Mouse (Mus musculus) heart, postnatal 0 days (tissue): Measurements from ENCODE around the gene Akr7a5. TPM values are rescaled to one million over a fixed set of nuclear protein-coding genes. Genes with fewer than 3 reads are reported as not detected.
A peak's percentile ranks its signal among the peaks of the same experiment; 100 is the strongest.

Experiments used
- ATAC-seq: fragments of 200-750 bp; cut with Nextera tagmentation; 2 replicates; pipeline ENCODE4 v1.8.0; 2017; ENCODE audit warnings: low read depth, moderate number of reproducible peaks, moderate library complexity; ENCODE audit not compliant: insufficient read depth
- DNase-seq: peaks from one replicate; pipeline ENCODE4 v3.0.0-alpha.2; 2016; ENCODE audit warnings: low spot score
- H3K27ac ChIP-seq: fragments of 300-500 bp; sonication (generic); 2 replicates; pipeline ENCODE4 v1.5.1; 2014; ENCODE audit warnings: low read depth, mild to moderate bottlenecking
- H3K27me3 ChIP-seq: fragments of 300-500 bp; sonication (generic); 2 replicates; pipeline ENCODE4 v1.6.1; 2014; ENCODE audit warnings: low read length, mixed read lengths; ENCODE audit not compliant: control insufficient read depth, insufficient read depth
- H3K36me3 ChIP-seq: fragments of 300-500 bp; sonication (generic); replicated peaks from 2 replicates; pipeline ENCODE4 v1.6.1; 2014; ENCODE audit warnings: low read length, mixed read lengths; ENCODE audit not compliant: control insufficient read depth, insufficient read depth
- H3K4me1 ChIP-seq: fragments of 300-500 bp; sonication (generic); 2 replicates; pipeline ENCODE4 v1.6.1; 2014; ENCODE audit warnings: antibody characterized with exemption; ENCODE audit not compliant: control insufficient read depth, insufficient read depth
- H3K4me2 ChIP-seq: fragments of 300-500 bp; sonication (generic); 2 replicates; pipeline ENCODE4 v1.6.1; 2014; ENCODE audit warnings: low read depth, mild to moderate bottlenecking, low read length, moderate library complexity
- H3K4me3 ChIP-seq: fragments of 300-500 bp; sonication (generic); 2 replicates; pipeline ENCODE4 v1.5.1; 2014; ENCODE audit warnings: low read depth, low read length
- H3K9ac ChIP-seq: fragments of 300-500 bp; sonication (generic); replicated peaks from 2 replicates; pipeline ENCODE4 v1.6.1; 2014; ENCODE audit warnings: low read depth, low read length, mixed read lengths
- H3K9me3 ChIP-seq: fragments of 300-500 bp; sonication (generic); replicated peaks from 2 replicates; pipeline ENCODE4 v1.6.1; 2016; ENCODE audit warnings: low read length; ENCODE audit not compliant: control insufficient read depth
- CTCF ChIP-seq: IDR thresholded peaks from 2 replicates; pipeline ENCODE4 v1.5.1; 2016; ENCODE audit warnings: antibody characterized with exemption, control low read depth, low read depth
- EP300 ChIP-seq: IDR thresholded peaks from 2 replicates; pipeline ENCODE4 v1.6.1; 2016; ENCODE audit warnings: antibody characterized with exemption, low read depth
- WGBS: fragments of 180-500 bp; shearing (Covaris S2); extraction: QIAGEN DNeasy Blood & Tissue Kit; methylation state at CpG from one replicate; pipeline ENCODE4 v1.1.7; 2014; 5-methylcytosine and 5-hydroxymethylcytosine counted together
- polyA plus RNA-seq: library from polyadenylated mRNA; unstranded; fragments of >200 nt; fragmentation: Nextera tagmentation; extraction: Ambion mirVana; gene quantifications from 2 replicates; pipeline ENCODE4 v1.2.1, GENCODE M21; 2015
- total RNA-seq: library from RNA; depleted of rRNA; stranded (reverse); fragments of >200 nt; gene quantifications from 2 replicates; pipeline ENCODE4 v1.2.3, GENCODE M21; 2014; ENCODE audit warnings: low replicate concordance

Gene Akr7a5
- total and polyA plus RNA-seq, 2 experiments from 2014 or later: 62.5 to 65.3 TPM

- ATAC-seq (peak; percentile 62; the same call in 1 of the 2 replicates), DNase-seq (no peak)
- peaks cover 18% of the 10 kb centered on the region; the same call in 1 of the 2 replicates for H3K36me3 ChIP-seq
- under 1% methylated on average over 51 of the region's 53 CpGs for WGBS
- no peaks in the 10 kb centered on the region for H3K9me3 ChIP-seq
- no peaks in the 10 kb centered on the region for H3K27me3 ChIP-seq
- H3K9ac ChIP-seq: peak overlapping the region; percentile 67
- H3K27ac ChIP-seq: peak overlapping the region; percentile 31; the same call in 1 of the 2 replicates
- H3K4me1 ChIP-seq: peaks cover 14% of the 10 kb centered on the region
- peak overlapping the region; percentile 87 for H3K4me3 ChIP-seq
- peak overlapping the region; percentile 95 for H3K4me2 ChIP-seq
- TF ChIP-seq EP300 (no peak), CTCF (no peak)
Measured at GRCm38 (mm10) chr4:139310899-139311701, 556 bp downstream of the Akr7a5 start.

- no peak for TF ChIP-seq EP300
- TF ChIP-seq CTCF: no peak
- Histone ChIP-seq H3K9ac (0 out of 2 replicates have a peak overlapping the region, but pooled peaks have one; percentile 67), H3K27me3 (no peaks in the 10 kb centered on the region), H3K27ac (no peak overlapping the region), H3K4me1 (peaks cover 14% of the 10 kb centered on the region), H3K36me3 (peaks cover 12% of the 10 kb centered on the region; the same call in 1 of the 2 replicates), H3K4me2 (peak overlapping the region; percentile 95), H3K4me3 (peak overlapping the region; percentile 87), H3K9me3 (no peaks in the 10 kb centered on the region)
- ATAC-seq (no peak), DNase-seq (no peak)
- 30% methylated on average over 14 of the region's 14 CpGs for WGBS
Measured at GRCm38 (mm10) chr4:139311707-139312106, 1.2 kb downstream of the Akr7a5 start.

GRCm38 (mm10) chr4:139312632-139313031 is 2.1 kb downstream of the Akr7a5 start:
- H3K9me3 ChIP-seq: no peaks in the 10 kb centered on the region
- no peak overlapping the region for H3K9ac ChIP-seq
- ATAC-seq: no peak
- H3K4me2 ChIP-seq: no peak overlapping the region
- no peak for DNase-seq
- WGBS: 65% methylated on average over 4 of the region's 4 CpGs
- peaks cover 14% of the 10 kb centered on the region for H3K4me1 ChIP-seq
- H3K27me3 ChIP-seq: no peaks in the 10 kb centered on the region
- TF ChIP-seq CTCF: peak; percentile 39
- no peak for TF ChIP-seq EP300
- no peak overlapping the region for H3K27ac ChIP-seq
- no peak overlapping the region for H3K4me3 ChIP-seq
- peaks cover 11% of the 10 kb centered on the region; the same call in 1 of the 2 replicates for H3K36me3 ChIP-seq

GRCm38 (mm10) chr4:139318449-139318848 is 7.9 kb downstream of the Akr7a5 start:
- H3K27me3 ChIP-seq: no peaks in the 10 kb centered on the region
- 88% methylated on average over 11 of the region's 11 CpGs for WGBS
- no peak for ATAC-seq

GRCm38 (mm10) chr4:139319740-139320139 is 9.2 kb downstream of the Akr7a5 start:
- H3K27ac ChIP-seq: no peak overlapping the region
- no peaks in the 10 kb centered on the region for H3K4me1 ChIP-seq
- H3K36me3 ChIP-seq: peaks cover 11% of the 10 kb centered on the region; the same call in 1 of the 2 replicates
- TF ChIP-seq EP300: no peak
- TF ChIP-seq CTCF: no peak
- H3K9ac ChIP-seq: no peak overlapping the region
- 82% methylated on average over 4 of the region's 4 CpGs for WGBS
- ATAC-seq (no peak), DNase-seq (no peak)
- no peaks in the 10 kb centered on the region for H3K27me3 ChIP-seq
- H3K9me3 ChIP-seq: no peaks in the 10 kb centered on the region
- no peak overlapping the region for H3K4me2 ChIP-seq
- no peak overlapping the region for H3K4me3 ChIP-seq

More at GRCm38 (mm10) chr4:139318449-139318848, 7.9 kb downstream of the Akr7a5 start:
- H3K27ac ChIP-seq: no peak overlapping the region
- no peak overlapping the region for H3K4me3 ChIP-seq
- no peak overlapping the region for H3K4me2 ChIP-seq
- TF ChIP-seq CTCF: no peak
- TF ChIP-seq EP300: no peak
- no peaks in the 10 kb centered on the region for H3K9me3 ChIP-seq
- no peak for DNase-seq
- no peak overlapping the region for H3K9ac ChIP-seq
- H3K4me1 ChIP-seq: no peaks in the 10 kb centered on the region
- peaks cover 11% of the 10 kb centered on the region; the same call in 1 of the 2 replicates for H3K36me3 ChIP-seq
